Mouse (Mus musculus): ENCODE data around the gene Gm28043. TPM values are rescaled to one million over a fixed set of nuclear protein-coding genes. Genes with fewer than 3 reads are reported as not detected.
A peak's percentile ranks its signal among the peaks of the same experiment; 100 is the strongest.

Gene Gm28043
- 2.4 and 2.7 TPM in 2 replicates for polyA plus RNA-seq (2015; fragmentation: Nextera tagmentation; extraction: Ambion mirVana)

DNA sequence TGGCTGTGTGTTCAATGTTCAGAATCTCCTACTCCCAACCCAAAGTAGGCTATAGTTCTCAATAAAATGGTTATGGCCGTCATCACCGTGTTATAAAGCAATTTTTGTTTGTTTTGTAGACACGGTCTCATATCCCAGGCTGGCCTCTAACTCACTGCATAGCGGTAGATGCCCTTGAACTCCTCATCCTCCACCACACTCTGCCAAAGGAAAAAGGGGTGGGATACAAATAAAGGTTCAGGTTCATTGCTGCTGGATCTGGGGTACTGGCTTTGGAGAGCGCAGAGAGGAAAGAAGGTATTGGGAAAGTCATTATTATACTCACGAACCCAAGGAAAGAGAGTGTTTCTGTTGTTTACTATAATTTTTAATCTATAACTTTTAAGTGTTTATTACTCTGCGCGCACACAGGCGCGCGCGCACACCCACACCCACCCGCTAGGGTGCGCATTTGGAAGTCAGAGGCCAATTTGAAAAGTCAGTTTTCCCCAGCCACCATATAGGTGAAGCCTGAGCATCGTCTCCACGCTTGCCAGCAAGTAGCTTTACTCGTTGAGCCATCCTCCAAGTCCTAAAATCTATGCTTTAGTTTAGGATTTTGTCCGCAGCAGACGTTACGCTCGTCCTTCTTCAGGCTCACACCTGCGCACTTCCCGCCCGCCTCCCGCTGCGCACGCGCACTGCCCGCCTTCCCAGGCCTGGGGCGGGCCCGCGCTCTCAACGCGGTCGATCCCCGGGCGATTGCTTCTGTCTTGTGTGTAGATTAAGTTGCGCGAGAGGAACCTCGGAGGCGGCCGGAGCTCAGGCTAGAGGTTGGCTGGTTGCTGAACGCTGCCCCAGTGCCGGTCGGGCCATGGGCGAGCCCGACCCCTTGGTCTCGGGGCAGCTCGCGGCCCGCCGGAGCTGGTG lies at the start of gene Gm28043, which contains the start of gene Rnf8:
Gm28043 (plus strand) TSS at position 762 of the 909 bp plus-strand sequence.
Rnf8 (plus strand) TSS at position 676 of the 909 bp plus-strand sequence.
- H3K9ac ChIP-seq: peak within 1 kb of the TSS; percentile 96
- H3K36me3 ChIP-seq: no peaks in the 10 kb centered on the region
- peak within 1 kb of the TSS; percentile 96 for H3K27ac ChIP-seq
- peaks cover 15% of the 10 kb centered on the region; the same call in 1 of the 2 replicates for H3K4me1 ChIP-seq (replicated peaks)
- WGBS: 1% methylated on average over 52 of the region's 52 CpGs
- peak within 1 kb of the TSS; percentile 75 for H3K4me2 ChIP-seq (replicated peaks)
- no peaks in the 10 kb centered on the region for H3K27me3 ChIP-seq (replicated peaks)
- ATAC-seq: peak; percentile 97
- no peaks in the 10 kb centered on the region for H3K9me3 ChIP-seq
- H3K4me3 ChIP-seq (replicated peaks): peak within 1 kb of the TSS; percentile 99

DNA sequence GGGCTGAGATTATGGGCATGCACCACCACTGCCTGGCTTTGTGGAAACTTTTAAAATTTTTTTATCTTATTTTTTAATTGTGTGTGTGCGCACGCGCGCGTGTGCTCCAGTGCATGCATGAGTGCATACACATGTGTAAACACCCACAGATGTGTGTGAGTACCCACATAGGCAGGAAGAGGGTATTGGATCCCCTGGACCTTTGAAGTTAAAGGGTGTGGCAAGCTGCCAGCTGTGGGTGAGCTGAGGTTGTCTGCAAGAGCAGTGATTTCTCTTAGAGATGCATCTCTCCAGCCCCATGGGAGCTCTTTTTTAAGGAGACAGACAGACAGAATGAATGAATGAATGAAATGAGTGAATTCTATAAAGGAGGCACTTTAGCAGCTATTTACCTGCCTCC lies 49.2 kb upstream of the Gm28043 start:
- H3K4me3 ChIP-seq (replicated peaks): no peak overlapping the region
- WGBS: 96% methylated on average over 5 of the region's 5 CpGs
- no peaks in the 10 kb centered on the region for H3K27me3 ChIP-seq (replicated peaks)
- no peaks in the 10 kb centered on the region for H3K9me3 ChIP-seq
- no peak overlapping the region for H3K27ac ChIP-seq
- peaks cover 8% of the 10 kb centered on the region for H3K36me3 ChIP-seq
- no peaks in the 10 kb centered on the region for H3K4me1 ChIP-seq (replicated peaks)
- ATAC-seq: no peak
- H3K4me2 ChIP-seq (replicated peaks): no peak overlapping the region
- H3K9ac ChIP-seq: no peak overlapping the region

DNA sequence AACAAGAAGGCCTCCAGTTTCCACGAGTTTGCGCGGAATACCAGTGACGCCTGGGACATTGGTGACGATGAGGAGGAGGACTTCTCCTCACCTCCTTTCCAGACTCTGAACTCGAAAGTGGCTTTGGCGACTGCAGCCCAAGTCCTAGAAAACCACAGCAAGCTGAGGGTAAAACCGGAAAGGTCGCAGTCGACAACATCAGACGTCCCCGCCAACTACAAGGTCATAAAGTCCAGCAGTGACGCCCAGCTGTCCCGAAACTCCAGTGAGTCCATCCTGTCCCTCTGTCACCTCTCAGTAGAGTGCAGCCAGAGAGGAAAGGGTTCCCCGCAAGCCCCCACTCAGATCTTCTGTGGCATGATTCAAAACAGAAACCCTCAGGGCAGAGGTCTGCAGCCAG lies 46.2 kb upstream of the Gm28043 start:
- Histone ChIP-seq H3K4me1 (replicated peaks) (no peaks in the 10 kb centered on the region), H3K27ac (no peak overlapping the region), H3K4me2 (replicated peaks) (no peak overlapping the region), H3K9ac (no peak overlapping the region), H3K36me3 (peaks cover 13% of the 10 kb centered on the region), H3K9me3 (no peaks in the 10 kb centered on the region), H3K4me3 (replicated peaks) (no peak overlapping the region), H3K27me3 (replicated peaks) (no peaks in the 10 kb centered on the region)
- no peak for ATAC-seq
- WGBS: 91% methylated on average over 15 of the region's 15 CpGs

DNA sequence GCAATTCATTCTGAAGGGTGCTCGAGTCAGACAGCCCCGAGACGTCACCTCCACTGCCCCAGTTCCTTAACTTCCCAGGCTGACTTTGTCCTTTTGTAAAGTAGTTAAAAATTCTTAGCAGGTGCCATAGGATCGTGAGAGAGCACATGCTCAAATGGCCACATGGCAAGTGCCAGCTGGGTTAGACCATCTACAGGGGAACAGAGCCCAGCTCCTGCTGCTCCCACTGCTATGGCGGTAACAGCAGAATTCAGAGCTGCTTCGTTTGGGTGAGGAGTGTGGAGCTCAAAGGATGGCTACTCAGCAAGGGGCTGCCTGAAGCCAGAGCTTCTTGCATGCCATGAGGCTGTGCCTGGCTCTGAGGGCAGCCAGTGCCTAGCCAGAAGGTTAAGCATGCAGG lies 44.8 kb upstream of the Gm28043 start:
- H3K36me3 ChIP-seq: peaks cover 12% of the 10 kb centered on the region

DNA sequence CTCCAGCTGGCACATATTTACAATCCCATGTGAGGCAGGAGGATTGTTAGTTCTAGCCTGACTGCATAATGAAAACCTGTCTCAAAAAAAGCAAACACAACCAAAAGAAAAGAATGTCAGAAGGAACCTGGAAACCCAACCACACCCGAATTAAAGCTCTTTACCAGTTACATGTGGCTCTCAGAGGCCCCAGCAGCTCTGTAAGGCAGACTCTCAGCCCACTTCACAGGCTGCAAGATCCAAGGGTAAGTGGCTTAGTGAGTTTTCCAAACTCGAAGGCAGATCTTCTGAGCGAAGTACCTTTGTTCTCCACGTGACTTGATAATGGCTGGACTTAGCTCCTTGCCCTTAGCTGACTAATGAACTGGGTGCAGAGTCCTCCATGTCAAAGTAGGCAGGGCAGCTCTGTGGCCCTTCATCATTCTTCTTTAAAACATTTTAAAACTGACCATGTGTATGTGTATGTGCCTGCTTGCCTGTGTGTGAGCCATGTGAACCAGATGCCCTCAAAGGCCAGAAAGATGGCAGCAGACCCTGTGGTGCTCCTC lies 35.0 kb upstream of the Gm28043 start:
- no peaks in the 10 kb centered on the region for H3K9me3 ChIP-seq
- 67% methylated on average over 4 of the region's 4 CpGs for WGBS
- peak overlapping the region; percentile 51 for H3K27ac ChIP-seq
- H3K4me3 ChIP-seq (replicated peaks): no peak overlapping the region
- no peak overlapping the region for H3K9ac ChIP-seq
- ATAC-seq: peak; percentile 84
- H3K27me3 ChIP-seq (replicated peaks): no peaks in the 10 kb centered on the region
- H3K4me2 ChIP-seq (replicated peaks): no peak overlapping the region
- H3K36me3 ChIP-seq: peaks cover 8% of the 10 kb centered on the region; the same call in 1 of the 2 replicates
- H3K4me1 ChIP-seq (replicated peaks): 0 out of 2 replicates have a peak, but pooled peaks cover 5% of the 10 kb centered on the region

More for the DNA sequence above, 44.8 kb upstream of the Gm28043 start:
- 90% methylated on average over 6 of the region's 6 CpGs for WGBS
- Histone ChIP-seq H3K9ac (no peak overlapping the region), H3K27me3 (replicated peaks) (no peaks in the 10 kb centered on the region), H3K9me3 (no peaks in the 10 kb centered on the region), H3K4me1 (replicated peaks) (no peaks in the 10 kb centered on the region), H3K4me3 (replicated peaks) (no peak overlapping the region), H3K4me2 (replicated peaks) (no peak overlapping the region), H3K27ac (no peak overlapping the region)
- ATAC-seq: no peak

GRCm38 (mm10) chr17:29583569-29583968 lies 31.1 kb upstream of the Gm28043 start:
- WGBS: 85% methylated on average over 5 of the region's 5 CpGs
- peaks cover 8% of the 10 kb centered on the region; the same call in 1 of the 2 replicates for H3K36me3 ChIP-seq

DNA sequence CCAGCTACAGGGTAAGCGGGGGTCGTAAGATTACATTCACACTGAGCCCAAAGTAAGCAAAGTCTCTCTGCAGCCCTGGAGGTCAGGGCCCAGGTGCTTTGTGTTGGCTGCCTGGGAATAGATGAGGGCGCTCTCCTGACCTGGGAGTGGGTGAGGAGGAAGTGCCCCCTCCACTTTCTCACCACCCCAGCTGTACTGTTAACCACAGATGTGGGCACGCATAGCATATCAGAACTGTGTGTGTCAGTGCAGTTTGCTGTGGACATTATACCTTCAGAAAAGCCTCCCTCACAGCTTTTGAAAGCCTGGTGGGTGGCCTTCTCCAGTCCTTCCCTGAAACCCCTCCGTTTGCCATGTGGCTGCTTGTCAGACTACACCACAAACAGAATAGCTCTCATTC lies 30.4 kb upstream of the Gm28043 start:
- Histone ChIP-seq H3K4me3 (replicated peaks) (no peak overlapping the region), H3K4me1 (replicated peaks) (peaks cover 5% of the 10 kb centered on the region; the same call in 1 of the 2 replicates), H3K27ac (no peak overlapping the region), H3K36me3 (0 out of 2 replicates have a peak, but pooled peaks cover under 1% of the 10 kb centered on the region), H3K4me2 (replicated peaks) (no peak overlapping the region), H3K9ac (no peak overlapping the region), H3K27me3 (replicated peaks) (no peaks in the 10 kb centered on the region), H3K9me3 (no peaks in the 10 kb centered on the region)
- ATAC-seq: no peak
- 61% methylated on average over 5 of the region's 5 CpGs for WGBS

More at GRCm38 (mm10) chr17:29583569-29583968, 31.1 kb upstream of the Gm28043 start:
- ATAC-seq: no peak
- H3K9ac ChIP-seq: no peak overlapping the region
- 0 out of 2 replicates have a peak, but pooled peaks cover 5% of the 10 kb centered on the region for H3K4me1 ChIP-seq (replicated peaks)
- no peaks in the 10 kb centered on the region for H3K9me3 ChIP-seq
- no peak overlapping the region for H3K27ac ChIP-seq
- H3K4me3 ChIP-seq (replicated peaks): no peak overlapping the region
- H3K4me2 ChIP-seq (replicated peaks): no peak overlapping the region
- no peaks in the 10 kb centered on the region for H3K27me3 ChIP-seq (replicated peaks)

DNA sequence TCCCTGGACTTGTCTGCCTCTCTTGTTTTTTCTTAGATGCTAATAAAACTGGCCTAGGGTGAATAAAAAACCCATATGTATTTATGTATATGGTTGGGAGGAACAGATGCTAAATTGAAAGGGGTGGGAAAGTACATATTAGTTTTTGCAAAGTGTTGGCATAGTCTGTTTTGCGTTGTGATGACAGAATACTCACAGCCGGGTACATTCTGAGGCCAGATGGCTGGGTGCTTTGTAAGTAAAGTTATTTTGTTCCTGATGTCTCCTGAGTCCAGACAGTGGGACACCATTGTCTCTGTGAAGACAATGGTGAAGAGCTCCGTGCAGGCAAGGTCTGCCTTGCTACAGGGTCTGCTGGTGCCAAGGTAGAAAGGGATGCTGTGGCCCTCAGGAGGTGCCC lies 29.9 kb upstream of the Gm28043 start:
- WGBS: 69% methylated on average over 3 of the region's 3 CpGs
- Histone ChIP-seq H3K27me3 (replicated peaks) (no peaks in the 10 kb centered on the region), H3K27ac (no peak overlapping the region), H3K9me3 (no peaks in the 10 kb centered on the region), H3K4me2 (replicated peaks) (no peak overlapping the region), H3K4me1 (replicated peaks) (peaks cover 6% of the 10 kb centered on the region; the same call in 1 of the 2 replicates), H3K9ac (no peak overlapping the region), H3K4me3 (replicated peaks) (no peak overlapping the region), H3K36me3 (no peaks in the 10 kb centered on the region)
- no peak for ATAC-seq

GRCm38 (mm10) chr17:29585446-29585845 lies 29.2 kb upstream of the Gm28043 start:
- H3K9ac ChIP-seq: no peak overlapping the region
- H3K36me3 ChIP-seq: no peaks in the 10 kb centered on the region
- H3K9me3 ChIP-seq: no peaks in the 10 kb centered on the region
- no peak overlapping the region for H3K4me2 ChIP-seq (replicated peaks)
- no peak for ATAC-seq
- no peaks in the 10 kb centered on the region for H3K27me3 ChIP-seq (replicated peaks)
- peaks cover 6% of the 10 kb centered on the region; the same call in 1 of the 2 replicates for H3K4me1 ChIP-seq (replicated peaks)
- no peak overlapping the region for H3K27ac ChIP-seq
- 87% methylated on average over 6 of the region's 6 CpGs for WGBS
- no peak overlapping the region for H3K4me3 ChIP-seq (replicated peaks)

DNA sequence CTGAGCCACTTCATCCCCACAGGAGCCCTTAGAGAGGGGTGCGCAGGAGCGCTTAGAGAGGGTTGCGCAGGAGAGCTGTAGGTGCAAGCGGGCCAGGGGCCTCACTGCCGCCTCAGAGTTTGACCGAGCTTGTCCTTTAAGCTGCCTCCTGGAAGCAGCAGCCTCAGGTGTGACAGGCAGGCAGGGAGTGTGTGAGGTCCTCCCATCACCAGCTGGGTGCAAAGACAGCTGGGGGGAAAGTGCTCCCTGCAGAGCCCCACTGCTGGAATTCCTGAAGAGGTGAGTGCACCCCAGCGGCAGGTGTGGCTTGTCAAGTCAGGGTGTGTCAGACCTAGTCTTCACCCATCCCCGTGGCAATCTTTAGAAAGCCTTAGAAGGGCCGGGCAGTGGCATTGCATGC lies 27.8 kb upstream of the Gm28043 start:
- no peak overlapping the region for H3K4me2 ChIP-seq (replicated peaks)
- H3K36me3 ChIP-seq: no peaks in the 10 kb centered on the region
- H3K9ac ChIP-seq: no peak overlapping the region
- no peak overlapping the region for H3K27ac ChIP-seq
- H3K27me3 ChIP-seq (replicated peaks): no peaks in the 10 kb centered on the region
- no peak overlapping the region for H3K4me3 ChIP-seq (replicated peaks)
- 0 out of 2 replicates have a peak, but pooled peaks have one; percentile 25 for ATAC-seq
- 74% methylated on average over 9 of the region's 9 CpGs for WGBS
- peaks cover 6% of the 10 kb centered on the region; the same call in 1 of the 2 replicates for H3K4me1 ChIP-seq (replicated peaks)
- H3K9me3 ChIP-seq: no peaks in the 10 kb centered on the region

- Histone ChIP-seq H3K4me1 (replicated peaks) (peaks cover 6% of the 10 kb centered on the region; the same call in 1 of the 2 replicates), H3K4me3 (replicated peaks) (no peak overlapping the region), H3K36me3 (no peaks in the 10 kb centered on the region), H3K9ac (no peak overlapping the region), H3K9me3 (no peaks in the 10 kb centered on the region), H3K4me2 (replicated peaks) (no peak overlapping the region), H3K27ac (no peak overlapping the region), H3K27me3 (replicated peaks) (no peaks in the 10 kb centered on the region)
- WGBS: 45% methylated on average over 11 of the region's 11 CpGs
- ATAC-seq: no peak
Measured at GRCm38 (mm10) chr17:29589221-29589898, 25.3 kb upstream of the Gm28043 start.
